Mouse (Mus musculus) right cerebral cortex, adult 2 months (tissue): Measurements from ENCODE around the gene Rgs4.

Source experiments
- DNase-seq, 2 experiments: peaks; one replicate each; pipeline ENCODE4 v3.0.0; 2021 to 2022; ENCODE audit warnings: low spot score in 2 of 2

The Rgs4 gene

DNA sequence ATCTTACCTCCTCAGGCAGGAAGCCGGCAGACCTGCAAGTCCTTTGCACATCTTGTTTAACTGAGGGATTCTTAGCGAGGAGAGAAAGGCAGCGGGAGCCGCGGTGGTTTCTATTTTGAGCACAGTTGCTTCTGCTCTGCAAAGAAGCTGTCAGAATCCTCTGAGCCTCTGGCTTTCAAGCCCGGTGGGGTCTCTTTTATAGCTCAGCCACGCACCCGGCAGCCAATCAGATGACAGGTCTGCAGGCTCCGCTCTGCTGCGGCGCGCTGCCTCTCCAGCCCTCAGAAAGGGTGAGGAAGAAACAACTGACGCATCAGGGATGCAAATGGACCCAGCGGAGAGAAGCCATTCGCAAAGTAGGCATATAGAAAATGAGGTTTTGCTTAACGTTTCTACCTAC, at the start of gene Rgs4:
Gene Rgs4, minus strand, starts transcription at position 170 of the 400 bp plus-strand sequence.
- DNase-seq = peak; percentile 88 to 93

DNA sequence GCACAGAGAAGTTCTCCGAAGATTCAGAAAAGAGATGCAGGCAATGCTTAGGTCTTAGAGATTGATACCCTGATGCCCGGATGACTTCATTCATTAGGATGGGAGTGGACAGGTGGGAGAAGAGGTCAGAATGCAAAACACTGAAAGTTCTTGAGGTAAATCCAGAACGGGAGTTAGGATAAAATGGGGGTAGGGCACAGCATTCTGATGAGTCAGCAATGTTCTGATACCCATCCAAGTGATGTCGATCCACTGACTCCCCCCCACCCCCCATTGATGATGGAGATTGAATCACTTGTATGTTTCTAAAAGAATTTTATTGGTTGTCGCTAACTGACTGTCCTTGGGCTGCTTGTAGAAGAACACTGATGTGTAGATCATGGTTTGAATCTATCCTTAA, 45.0 kb upstream of the Rgs4 start:
- no peak for DNase-seq

GRCm38 (mm10) chr1:169785981-169786380, 38.5 kb upstream of the Rgs4 start:
- DNase-seq = no peak

DNA sequence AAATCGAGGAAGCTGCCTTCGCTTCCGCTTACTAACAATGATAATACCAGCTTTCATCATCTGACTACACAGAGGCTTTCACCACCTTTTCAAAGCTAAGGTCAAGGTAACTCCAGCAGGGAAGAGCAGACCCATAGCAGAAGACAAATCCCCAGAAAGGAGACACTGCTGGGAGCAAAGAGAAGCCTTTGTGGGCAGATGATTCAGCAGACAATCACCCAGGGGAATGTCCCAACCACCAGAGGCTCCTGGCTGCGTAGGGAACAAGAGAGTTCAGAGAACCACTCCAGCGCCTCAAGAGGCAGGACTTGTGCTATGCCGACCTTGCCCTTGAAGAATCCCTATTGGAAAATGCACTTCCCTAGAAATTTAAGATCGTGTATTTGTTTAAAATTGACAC, 29.1 kb upstream of the Rgs4 start:
- DNase-seq = no peak

DNA sequence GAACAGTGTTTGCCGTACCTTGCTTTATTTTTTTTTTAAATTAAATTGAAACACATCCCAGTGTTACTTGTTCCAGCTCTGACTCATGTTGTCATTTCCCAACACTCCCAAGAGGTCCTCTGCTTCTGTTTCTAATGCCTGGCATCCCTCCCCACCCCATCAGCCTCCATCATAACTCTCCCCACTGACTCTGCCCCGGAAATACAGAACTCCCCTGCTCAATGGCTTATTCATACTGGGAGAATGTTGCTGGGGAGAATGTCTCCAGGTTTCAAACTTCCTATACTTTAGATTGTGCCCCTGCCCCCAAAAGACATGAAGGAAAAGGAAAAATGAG, 17.1 kb upstream of the Rgs4 start:
- DNase-seq = no peak

GRCm38 (mm10) chr1:169763858-169764618, 16.6 kb upstream of the Rgs4 start:
- peak; percentile 59 to 66 for DNase-seq

GRCm38 (mm10) chr1:169762524-169762923, 15.1 kb upstream of the Rgs4 start:
- no peak for DNase-seq

DNA sequence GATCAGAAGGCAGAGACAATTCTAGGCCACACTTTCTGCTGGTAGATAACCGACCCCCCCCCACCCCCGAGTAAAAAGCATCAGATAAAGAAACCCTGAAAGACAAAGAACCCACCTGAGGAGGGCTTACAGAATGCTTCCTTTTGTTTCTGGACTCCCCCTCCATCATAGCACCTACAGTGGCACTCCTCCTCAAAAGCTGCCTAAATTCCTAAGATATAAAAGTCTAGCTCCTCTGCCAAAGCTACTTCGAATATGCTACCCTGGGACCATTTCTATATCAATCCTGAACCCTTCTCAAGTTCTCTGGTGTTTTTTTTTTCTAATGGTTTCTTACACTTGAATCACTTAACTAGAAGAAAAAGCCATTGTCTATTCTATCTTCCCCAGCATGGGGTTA, 9.1 kb upstream of the Rgs4 start:
- no peak for DNase-seq

DNA sequence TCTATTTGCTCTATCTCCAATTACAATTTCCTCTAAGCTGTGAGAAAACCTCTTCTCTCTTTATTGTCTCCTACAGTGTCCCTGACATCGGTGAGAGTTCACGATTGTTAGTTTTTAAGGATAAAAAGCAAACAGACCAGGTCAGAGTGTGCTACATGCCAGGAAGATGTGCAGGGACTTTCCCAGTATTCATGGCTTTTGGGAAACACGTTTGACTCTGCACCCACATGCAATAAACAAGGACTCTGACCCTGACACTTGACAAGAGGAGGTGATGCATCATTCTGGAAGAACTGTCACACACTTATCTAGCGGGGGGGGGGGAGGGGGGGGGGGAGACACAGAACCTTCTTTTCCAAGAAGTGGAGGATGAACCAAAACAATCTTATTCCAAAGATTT, 5.0 kb upstream of the Rgs4 start:
- DNase-seq = no peak

DNA sequence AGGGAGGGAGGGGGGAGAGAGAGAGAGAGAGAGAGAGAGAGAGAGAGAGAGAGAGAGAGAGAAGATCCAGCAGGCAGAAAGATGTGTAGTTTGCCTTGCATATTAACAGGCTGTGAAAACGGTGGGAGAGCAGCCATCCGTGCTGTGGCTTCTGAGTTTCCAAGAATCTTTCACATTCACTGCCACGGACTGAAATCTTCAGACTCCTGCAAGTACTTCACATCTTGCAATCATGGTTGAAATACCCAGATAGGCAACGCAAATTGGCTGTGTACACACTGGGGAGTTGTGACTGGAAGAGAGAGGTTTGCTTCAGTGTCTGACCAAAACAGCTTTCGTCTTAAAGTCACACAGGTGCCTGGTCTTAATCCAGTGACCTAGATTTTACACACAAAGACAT, 997 bp upstream of the Rgs4 start:
- DNase-seq = peak; percentile 36 to 55

DNA sequence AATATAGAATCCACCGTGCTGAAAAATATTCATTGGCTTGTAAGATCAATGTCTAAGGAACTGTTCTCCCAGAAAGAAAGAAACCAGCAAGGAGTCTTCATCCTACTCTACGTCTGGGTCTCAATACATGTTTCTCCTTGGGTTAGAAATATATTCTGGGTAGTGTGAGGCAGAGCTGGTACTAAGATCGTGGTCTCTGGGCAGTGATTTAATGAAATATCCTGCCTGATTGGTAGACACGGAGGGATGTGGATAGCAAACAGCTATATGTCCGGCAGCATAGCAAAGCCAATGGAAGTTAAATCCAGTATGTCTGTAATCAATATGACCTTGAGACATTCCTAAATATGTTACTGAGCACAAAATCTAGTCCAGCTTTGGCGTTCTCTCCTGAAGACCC, 460 bp upstream of the Rgs4 start:
- DNase-seq = no peak

DNA sequence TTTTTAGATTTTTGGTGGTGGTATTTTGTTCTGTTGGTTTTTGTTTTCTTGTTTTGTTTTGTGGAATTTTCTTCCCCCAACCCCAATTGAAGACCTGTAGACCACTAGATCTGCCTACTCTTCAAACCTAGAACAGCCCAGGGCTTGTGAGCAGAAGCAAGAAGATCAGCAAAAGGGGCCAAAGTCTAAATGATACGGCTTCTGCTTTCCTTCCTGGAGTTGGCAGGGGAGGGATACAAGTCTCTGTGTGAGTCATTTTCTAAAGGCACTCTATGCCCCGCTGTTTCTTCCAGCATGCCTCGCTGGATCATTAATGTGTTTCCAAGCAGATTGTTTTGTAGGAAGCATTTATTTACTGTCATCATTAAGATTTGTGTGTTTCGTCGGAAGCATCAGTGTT, 6.3 kb downstream of the Rgs4 start:
- DNase-seq = no peak

DNA sequence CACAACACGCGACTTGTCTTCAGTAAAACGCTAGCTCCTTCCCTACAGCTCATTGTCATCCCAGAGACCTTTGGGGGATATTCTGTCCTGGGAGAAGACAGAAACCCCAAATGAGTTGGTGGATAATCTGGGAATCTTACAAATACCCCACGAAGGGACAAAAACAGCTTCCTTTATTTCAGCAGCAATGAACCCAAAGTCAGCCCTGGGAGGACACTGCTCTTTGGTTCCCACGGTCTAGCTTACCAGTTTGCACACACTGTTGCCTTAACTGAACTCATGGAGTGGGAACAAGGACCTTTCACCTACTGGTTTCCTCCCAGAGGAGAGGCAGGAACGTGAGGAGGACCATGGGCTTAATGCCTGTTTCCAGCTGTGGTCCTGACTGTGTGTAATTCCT, 10.2 kb downstream of the Rgs4 start:
- no peak for DNase-seq

DNA sequence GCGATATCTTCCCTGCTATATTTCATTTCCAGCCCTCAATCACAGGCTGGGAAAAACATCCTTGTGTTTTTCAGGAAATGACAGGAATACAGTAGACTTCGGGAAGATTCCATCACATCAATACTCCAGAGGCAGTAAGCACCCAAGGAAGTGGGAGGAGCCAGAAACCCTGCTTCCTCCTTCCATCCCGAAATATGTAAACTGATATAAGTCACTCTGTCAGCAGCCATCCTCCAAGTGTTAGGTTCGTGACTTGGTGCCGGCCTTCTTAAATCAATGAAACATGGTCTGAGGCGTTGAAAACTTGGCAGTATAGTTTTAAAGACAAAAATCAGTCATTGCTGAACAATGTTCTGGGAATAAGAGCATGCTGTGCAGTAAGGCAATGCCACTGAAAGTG, 11.3 kb downstream of the Rgs4 start:
- DNase-seq = no peak

GRCm38 (mm10) chr1:169730599-169731100, 16.8 kb downstream of the Rgs4 start:
- no peak for DNase-seq

- no peak for DNase-seq
Observed at GRCm38 (mm10) chr1:169726319-169726718, 21.1 kb downstream of the Rgs4 start.

- no peak for DNase-seq
Observed at GRCm38 (mm10) chr1:169721836-169722235, 25.6 kb downstream of the Rgs4 start.

- no peak for DNase-seq
Observed at GRCm38 (mm10) chr1:169704395-169705087, 42.9 kb downstream of the Rgs4 start.

DNA sequence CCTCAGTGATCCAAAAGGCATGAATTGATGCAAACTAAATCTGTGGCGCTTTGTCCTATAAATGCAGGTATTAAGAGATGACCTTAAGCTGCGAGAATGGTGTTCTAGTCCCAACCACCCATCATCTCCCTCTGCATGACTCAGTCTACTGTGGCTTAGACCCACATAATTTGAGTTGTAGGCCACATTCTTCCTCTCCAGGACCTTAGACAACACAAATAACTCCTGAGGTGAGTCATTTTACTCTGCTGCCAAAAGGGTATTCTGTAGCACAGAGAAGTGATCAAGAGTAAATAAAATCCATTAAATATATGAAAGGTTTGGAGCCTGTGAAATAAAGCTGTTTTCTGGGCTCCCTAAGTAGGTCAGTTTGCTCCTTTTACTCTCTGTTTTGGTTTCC, 48.3 kb downstream of the Rgs4 start:
- no peak for DNase-seq

GRCm38 (mm10) chr1:169697236-169697635, 50.2 kb downstream of the Rgs4 start:
- DNase-seq = no peak

DNA sequence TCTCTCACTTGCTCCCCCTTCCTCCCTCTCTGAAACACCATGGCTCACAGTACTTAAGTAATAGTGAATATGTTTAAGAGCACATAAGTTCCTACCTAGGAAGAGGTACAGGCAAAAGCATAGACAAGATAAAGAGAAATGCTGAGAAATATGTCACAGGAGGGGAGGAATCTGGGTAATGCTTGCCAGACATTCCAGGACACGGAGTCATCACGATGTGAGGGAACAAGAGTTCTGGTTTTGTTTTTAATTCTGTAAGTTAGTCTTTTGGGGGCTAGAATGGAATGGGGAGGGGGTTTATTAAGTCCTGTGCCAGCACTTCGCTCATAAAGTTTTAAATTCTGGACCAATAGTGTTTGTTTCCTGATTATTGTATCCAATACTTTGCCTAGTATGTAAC, 52.1 kb downstream of the Rgs4 start:
- DNase-seq = no peak

GRCm38 (mm10) chr1:169693537-169693936, 53.9 kb downstream of the Rgs4 start:
- DNase-seq = no peak

- no peak for DNase-seq
Observed at GRCm38 (mm10) chr1:169693040-169693439, 54.4 kb downstream of the Rgs4 start.
